Mouse (Mus musculus): ENCODE measurements around the gene AI481877. TPM values are rescaled to one million over a fixed set of nuclear protein-coding genes. Genes with fewer than 3 reads are reported as not detected.

Gene AI481877
- total RNA-seq, 4 experiments from 2014 or later, result 0.14 TPM; not detected in 3

Other genes with a start within 250 kb of the AI481877 start
- 100 to 1,000 TPM; 116 to 145 (median 129) TPM for gene Ecpas, start 226.2 kb downstream of the AI481877 start, total RNA-seq (2022)
- 10 to 100 TPM; 67.4 to 79.1 (median 70.4) TPM for gene Zkscan16, start 195.4 kb downstream of the AI481877 start, total RNA-seq (2022)
- 1 to 10 TPM; 1.6 to 2.7 (median 1.7) TPM for gene Ptgr1, start 151.9 kb downstream of the AI481877 start, total RNA-seq (2022)
- gene Dnajc25, start 143.9 kb downstream of the AI481877 start, total RNA-seq (2022), result 1 to 10 TPM; 4.9 to 7.3 (median 6.1) TPM
- 1 to 10 TPM in 1 of 4 experiments, under 1 TPM in 2, not detected in 1; 0.70 to 2.3 (median 0.80) TPM for gene Gm20503, start 135.8 kb downstream of the AI481877 start, total RNA-seq (2022)
- gene Gng10, start 103.9 kb downstream of the AI481877 start, total RNA-seq (2022), result 10 to 100 TPM; 63.7 to 72.9 (median 66.3) TPM
- gene Ugcg, start 50.3 kb upstream of the AI481877 start, total RNA-seq (2022), result 10 to 100 TPM; 72.2 to 86.1 (median 79.3) TPM